Mouse (Mus musculus) hindbrain, embryonic 13.5 days (tissue): ENCODE results near the gene Zc3h12d. TPM values are rescaled to one million over a fixed set of nuclear protein-coding genes. Genes with fewer than 3 reads are reported as not detected.

Experiments
- ATAC-seq: fragments of 200-750 bp; cut with Nextera tagmentation; 2 replicates; pipeline ENCODE4 v1.8.0; 2017; ENCODE audit warnings: moderate TSS enrichment; ENCODE audit not compliant: low FRiP score
- H3K27ac ChIP-seq: fragments of 300-500 bp; sonication (generic); 2 replicates; pipeline ENCODE4 v1.5.1; 2015; ENCODE audit warnings: inconsistent platforms, mild to moderate bottlenecking, moderate library complexity
- H3K27me3 ChIP-seq: fragments of 300-500 bp; sonication (generic); 2 replicates; pipeline ENCODE4 v1.6.1; 2015; ENCODE audit warnings: mild to moderate bottlenecking, inconsistent platforms
- H3K36me3 ChIP-seq: fragments of 300-500 bp; sonication (generic); 2 replicates; pipeline ENCODE4 v1.6.1; 2015; ENCODE audit warnings: mild to moderate bottlenecking, inconsistent platforms
- H3K4me1 ChIP-seq: fragments of 300-500 bp; sonication (generic); replicated peaks from 2 replicates; pipeline ENCODE4 v1.6.1; 2015; ENCODE audit warnings: inconsistent platforms
- H3K4me2 ChIP-seq: fragments of 300-500 bp; sonication (generic); 2 replicates; pipeline ENCODE4 v1.6.1; 2015; ENCODE audit warnings: inconsistent platforms, mild to moderate bottlenecking, moderate library complexity
- H3K4me3 ChIP-seq: fragments of 300-500 bp; sonication (generic); 2 replicates; pipeline ENCODE4 v1.5.1; 2015; ENCODE audit warnings: mild to moderate bottlenecking, inconsistent platforms
- H3K9ac ChIP-seq: fragments of 300-500 bp; sonication (generic); 2 replicates; pipeline ENCODE4 v1.6.1; 2015; ENCODE audit warnings: mild to moderate bottlenecking, inconsistent platforms
- H3K9me3 ChIP-seq: fragments of 300-500 bp; sonication (generic); 2 replicates; pipeline ENCODE4 v1.6.1; 2016; ENCODE audit warnings: inconsistent platforms
- WGBS: fragments of 180-500 bp; shearing (Covaris S2); methylation state at CpG from one replicate; pipeline ENCODE4 v1.1.7; 2015; 5-methylcytosine and 5-hydroxymethylcytosine counted together
- polyA plus RNA-seq: library from polyadenylated mRNA; unstranded; fragments of >200 nt; fragmentation: Nextera tagmentation; extraction: Ambion mirVana; gene quantifications from 2 replicates; pipeline ENCODE4 v1.2.1, GENCODE M21; 2015

The Zc3h12d gene
- polyA plus RNA-seq, 1 experiment from 2014 or later, result 0.18 TPM

DNA sequence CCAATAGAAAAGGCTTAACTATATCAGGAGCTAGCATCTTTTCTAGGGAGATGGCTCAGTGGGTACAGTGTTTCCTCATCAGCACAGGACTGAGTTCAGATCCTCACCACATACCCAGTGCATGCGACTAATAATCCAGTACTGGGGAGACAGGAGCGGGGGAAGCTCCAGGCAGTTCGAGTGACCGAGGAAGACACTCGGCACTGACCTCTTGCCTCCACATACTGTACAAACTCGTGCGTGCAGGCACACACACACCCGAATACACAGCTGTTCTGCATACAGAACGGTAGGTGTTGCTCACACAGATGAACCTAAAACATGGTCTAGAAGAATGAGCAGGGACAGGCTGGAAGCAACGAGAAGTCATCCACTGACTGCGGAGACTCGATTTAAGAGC, 10.3 kb upstream of the Zc3h12d start:
- Histone ChIP-seq H3K9me3 (no peaks in the 10 kb centered on the region), H3K4me2 (no peak overlapping the region), H3K9ac (no peak overlapping the region), H3K4me3 (no peak overlapping the region), H3K4me1 (no peaks in the 10 kb centered on the region), H3K27ac (no peak overlapping the region), H3K27me3 (no peaks in the 10 kb centered on the region), H3K36me3 (peaks cover 63% of the 10 kb centered on the region)
- 95% methylated on average over 12 of the region's 12 CpGs for WGBS
- no peak for ATAC-seq

DNA sequence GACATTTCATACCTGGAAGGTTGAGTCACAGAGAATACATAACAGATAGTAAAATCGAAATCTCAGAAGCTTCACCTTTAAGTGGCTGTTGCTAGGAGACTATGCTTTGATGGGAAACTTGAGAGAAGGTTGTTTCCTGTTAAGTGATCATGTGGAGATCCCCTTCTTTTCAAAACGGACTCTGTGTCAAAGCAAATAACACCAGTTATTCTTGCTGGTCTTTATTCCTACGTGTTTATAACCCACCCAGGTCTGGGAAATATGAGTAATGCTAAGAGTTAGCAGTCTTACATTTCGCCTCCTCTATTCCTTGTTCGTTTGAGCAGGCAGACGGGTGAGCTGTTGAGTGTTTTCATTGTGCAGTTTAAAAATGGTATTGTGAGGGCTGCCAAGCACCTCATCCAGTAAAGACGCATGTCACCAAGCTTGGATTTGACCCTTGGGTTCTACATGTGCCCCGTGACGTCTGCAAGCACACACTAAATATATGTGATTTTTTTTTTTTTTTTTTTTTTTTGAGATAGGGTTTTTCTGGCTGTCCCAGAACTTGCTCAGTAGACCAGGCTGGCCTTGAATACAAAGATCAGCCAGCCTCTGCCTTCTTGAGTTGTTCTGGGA, 7.5 kb upstream of the Zc3h12d start:
- H3K9ac ChIP-seq, result no peak overlapping the region
- no peak overlapping the region for H3K4me3 ChIP-seq
- peaks cover 45% of the 10 kb centered on the region for H3K36me3 ChIP-seq
- no peaks in the 10 kb centered on the region for H3K9me3 ChIP-seq
- no peak overlapping the region for H3K4me2 ChIP-seq
- no peak for ATAC-seq
- H3K4me1 ChIP-seq, result no peaks in the 10 kb centered on the region
- WGBS, result 89% methylated on average over 9 of the region's 9 CpGs
- no peaks in the 10 kb centered on the region for H3K27me3 ChIP-seq
- no peak overlapping the region for H3K27ac ChIP-seq

DNA sequence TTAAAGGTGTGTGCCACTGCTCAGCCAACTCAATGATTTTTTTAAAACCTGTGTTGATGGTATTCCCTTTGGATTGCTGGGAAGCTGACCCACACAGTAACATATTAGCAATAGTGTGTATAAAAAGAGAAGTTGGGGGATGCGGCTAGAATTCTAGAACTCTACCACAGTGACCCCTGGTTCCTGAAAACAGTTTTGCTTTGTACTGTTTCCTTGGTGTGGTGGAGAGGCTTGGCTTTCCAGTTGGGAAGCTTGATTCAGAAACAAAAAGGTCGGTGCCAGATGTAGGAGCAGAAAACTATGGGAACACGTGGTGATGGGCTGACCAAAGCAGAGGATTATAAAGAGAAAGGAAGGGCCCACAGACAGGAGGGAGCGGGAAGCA, 7.0 kb upstream of the Zc3h12d start:
- 93% methylated on average over 4 of the region's 4 CpGs for WGBS
- Histone ChIP-seq H3K4me3 (no peak overlapping the region), H3K27ac (no peak overlapping the region), H3K9me3 (no peaks in the 10 kb centered on the region), H3K27me3 (no peaks in the 10 kb centered on the region), H3K4me1 (no peaks in the 10 kb centered on the region), H3K4me2 (no peak overlapping the region), H3K36me3 (peaks cover 42% of the 10 kb centered on the region), H3K9ac (no peak overlapping the region)
- no peak for ATAC-seq

DNA sequence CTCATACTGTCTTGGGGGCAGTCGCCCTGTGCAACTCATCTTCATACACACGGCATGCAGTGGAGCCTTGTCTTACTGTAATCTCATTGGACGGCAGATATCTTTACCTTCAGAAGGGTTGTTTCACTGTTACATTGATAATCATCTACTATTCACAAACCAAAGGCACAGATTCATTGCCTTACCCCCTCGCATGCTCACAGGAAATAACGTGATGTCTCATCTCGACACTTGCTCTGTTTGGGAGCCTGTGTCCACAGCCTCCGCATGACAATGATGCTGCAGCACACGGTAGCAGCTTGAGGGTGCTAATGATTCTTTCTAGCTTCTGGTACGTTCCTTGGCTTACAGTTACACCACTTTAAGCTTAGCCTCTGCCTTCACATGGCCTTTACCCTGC, 6.2 kb upstream of the Zc3h12d start:
- no peaks in the 10 kb centered on the region for H3K27me3 ChIP-seq
- no peaks in the 10 kb centered on the region for H3K9me3 ChIP-seq
- H3K27ac ChIP-seq, result no peak overlapping the region
- no peaks in the 10 kb centered on the region for H3K4me1 ChIP-seq
- H3K36me3 ChIP-seq, result peaks cover 34% of the 10 kb centered on the region
- no peak overlapping the region for H3K4me2 ChIP-seq
- no peak for ATAC-seq
- H3K9ac ChIP-seq, result no peak overlapping the region
- no peak overlapping the region for H3K4me3 ChIP-seq
- WGBS, result 92% methylated on average over 9 of the region's 9 CpGs

DNA sequence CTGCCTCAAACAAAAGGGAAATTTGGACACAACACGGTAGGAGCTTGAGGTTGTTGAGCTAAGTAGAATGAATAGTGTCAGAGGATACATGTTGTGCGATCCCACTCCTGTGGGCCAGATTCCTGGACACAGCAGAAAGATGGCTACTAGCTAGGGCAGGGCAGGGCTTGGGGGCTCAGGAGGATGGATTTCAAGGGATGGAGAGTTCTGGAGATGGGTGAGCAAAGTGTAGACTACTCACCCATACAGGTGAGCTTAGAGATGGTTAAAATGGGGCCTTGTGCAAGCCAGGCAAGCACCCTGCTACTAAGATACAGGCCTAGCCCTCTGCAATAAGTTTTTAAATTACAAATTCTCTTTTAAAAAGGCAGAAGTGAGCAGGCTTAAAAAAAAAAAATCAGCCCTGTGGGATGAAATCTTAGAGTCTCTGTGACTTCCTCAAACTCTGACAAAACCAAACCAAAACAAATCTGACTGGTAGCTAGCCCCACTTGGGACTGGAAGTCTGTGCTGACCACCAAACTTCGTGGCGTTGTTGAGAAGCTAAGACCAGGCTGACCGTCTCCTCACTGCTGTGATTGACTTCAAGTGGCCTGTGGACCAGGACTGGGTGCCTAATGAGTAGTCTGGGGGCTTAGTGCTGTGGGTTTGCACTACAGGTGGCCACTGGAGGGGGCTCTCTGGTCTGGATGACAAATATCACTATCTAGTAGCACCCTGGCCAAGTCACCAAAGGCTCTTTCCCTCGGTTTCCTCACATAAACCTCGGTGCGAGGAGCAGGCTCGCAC, 1.3 kb downstream of the Zc3h12d start:
- no peak overlapping the region for H3K4me3 ChIP-seq
- H3K9me3 ChIP-seq, result no peaks in the 10 kb centered on the region
- WGBS, result 86% methylated on average over 9 of the region's 9 CpGs
- ATAC-seq, result no peak
- no peaks in the 10 kb centered on the region for H3K27me3 ChIP-seq
- peaks cover 11% of the 10 kb centered on the region for H3K4me1 ChIP-seq
- H3K4me2 ChIP-seq, result no peak overlapping the region
- no peak overlapping the region for H3K27ac ChIP-seq
- H3K36me3 ChIP-seq, result no peaks in the 10 kb centered on the region
- no peak overlapping the region for H3K9ac ChIP-seq

DNA sequence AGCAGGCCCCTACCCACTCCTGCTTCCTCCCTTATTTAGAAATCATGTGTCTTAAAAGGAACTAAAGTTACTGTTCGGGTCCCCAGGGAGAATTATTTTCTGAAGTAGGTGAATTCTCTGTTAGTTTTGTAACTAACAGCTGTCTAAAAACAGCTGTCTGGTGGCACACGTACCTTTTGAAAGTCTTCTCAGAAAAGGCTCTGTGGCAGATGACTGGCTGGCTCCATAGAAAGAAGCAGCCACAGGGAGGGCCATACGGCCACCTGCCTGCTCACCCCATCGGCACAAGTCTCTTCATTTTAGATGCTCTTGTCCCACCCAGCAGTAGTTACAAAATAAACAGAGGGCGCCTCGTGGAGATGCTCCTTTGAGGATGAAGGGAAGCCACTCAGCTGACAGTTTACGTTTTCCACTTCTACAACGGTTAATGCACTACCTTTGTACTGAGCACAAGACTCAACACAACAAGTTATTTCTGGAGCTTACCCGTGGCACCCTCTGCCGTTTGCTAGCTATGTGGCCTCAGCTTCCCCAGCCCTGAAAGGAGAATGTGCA, 2.5 kb downstream of the Zc3h12d start:
- H3K27me3 ChIP-seq, result no peaks in the 10 kb centered on the region
- no peak overlapping the region for H3K4me2 ChIP-seq
- WGBS, result 77% methylated on average over 10 of the region's 10 CpGs
- H3K4me3 ChIP-seq, result no peak overlapping the region
- H3K27ac ChIP-seq, result no peak overlapping the region
- no peak for ATAC-seq
- H3K9ac ChIP-seq, result no peak overlapping the region
- peaks cover 11% of the 10 kb centered on the region for H3K4me1 ChIP-seq
- H3K9me3 ChIP-seq, result no peaks in the 10 kb centered on the region
- H3K36me3 ChIP-seq, result no peaks in the 10 kb centered on the region

DNA sequence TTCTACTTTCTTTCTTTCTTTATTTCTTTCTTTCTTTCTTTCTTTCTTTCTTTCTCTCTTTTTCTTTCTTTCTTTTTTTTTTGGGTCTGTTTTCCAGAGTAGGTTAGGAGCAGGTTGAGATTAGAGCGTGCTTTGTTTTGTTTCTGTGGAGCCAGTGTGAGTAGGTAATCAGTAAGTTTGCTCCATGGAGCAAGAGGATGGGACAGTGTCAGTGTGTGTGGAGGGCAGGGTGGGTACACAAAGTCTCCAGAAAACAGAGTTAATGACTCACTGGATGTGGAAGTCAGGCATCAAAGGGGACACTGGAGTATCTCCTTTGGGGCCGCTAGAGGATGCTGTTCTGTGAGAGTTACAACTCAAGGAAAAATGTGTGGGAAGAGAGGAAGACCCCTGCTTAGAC, 4.6 kb downstream of the Zc3h12d start:
- peaks cover 8% of the 10 kb centered on the region for H3K4me1 ChIP-seq
- H3K27ac ChIP-seq, result no peak overlapping the region
- ATAC-seq, result no peak
- H3K4me2 ChIP-seq, result no peak overlapping the region
- no peak overlapping the region for H3K9ac ChIP-seq
- H3K4me3 ChIP-seq, result no peak overlapping the region
- H3K9me3 ChIP-seq, result no peaks in the 10 kb centered on the region
- no peaks in the 10 kb centered on the region for H3K27me3 ChIP-seq
- 77% methylated on average over 2 of the region's 2 CpGs for WGBS
- H3K36me3 ChIP-seq, result no peaks in the 10 kb centered on the region

DNA sequence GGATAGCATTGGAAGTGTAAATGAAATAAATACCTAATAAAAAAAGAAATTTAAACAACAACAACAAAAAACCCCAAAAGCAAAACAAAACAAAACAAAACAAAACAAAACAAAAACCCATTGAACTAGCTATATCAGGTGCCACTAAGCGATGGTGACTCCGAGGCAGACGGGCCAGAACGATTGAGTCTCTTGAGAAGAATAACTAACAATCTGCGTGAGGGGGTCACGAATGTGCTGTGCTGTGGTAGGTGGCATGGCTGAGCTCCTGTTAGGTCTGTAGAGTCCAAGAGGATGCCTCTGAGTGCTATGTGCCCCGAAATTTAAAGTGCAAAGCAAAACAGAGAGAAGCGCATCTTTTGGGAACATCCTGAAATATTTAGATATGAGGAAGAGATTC, 5.2 kb downstream of the Zc3h12d start:
- Histone ChIP-seq H3K36me3 (no peaks in the 10 kb centered on the region), H3K27ac (no peak overlapping the region), H3K4me2 (no peak overlapping the region), H3K27me3 (no peaks in the 10 kb centered on the region), H3K4me3 (no peak overlapping the region), H3K9me3 (no peaks in the 10 kb centered on the region), H3K9ac (no peak overlapping the region), H3K4me1 (peaks cover 3% of the 10 kb centered on the region)
- ATAC-seq, result no peak
- WGBS, result 93% methylated on average over 8 of the region's 8 CpGs

DNA sequence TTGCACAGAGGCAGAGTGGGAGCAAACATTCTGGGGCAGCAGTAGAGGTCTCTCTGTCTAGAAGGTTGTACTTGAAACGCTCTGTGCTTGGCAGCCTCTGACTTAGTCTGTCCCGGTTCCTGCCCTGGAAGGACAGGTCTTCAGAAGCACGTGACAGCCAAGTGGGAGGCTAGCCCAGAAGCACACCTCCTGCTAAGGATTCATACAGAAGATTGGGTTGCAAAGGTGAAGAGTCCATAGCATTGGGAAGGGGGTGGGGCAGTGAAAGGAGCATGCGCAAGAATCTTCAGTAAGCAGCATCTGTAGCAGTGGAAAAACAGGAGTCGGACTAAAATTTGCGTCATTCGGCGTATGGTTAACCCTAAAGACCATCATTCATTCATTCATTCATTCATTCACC, 5.8 kb downstream of the Zc3h12d start:
- Histone ChIP-seq H3K4me1 (no peaks in the 10 kb centered on the region), H3K36me3 (no peaks in the 10 kb centered on the region), H3K27ac (no peak overlapping the region), H3K27me3 (no peaks in the 10 kb centered on the region), H3K4me3 (no peak overlapping the region), H3K9ac (no peak overlapping the region), H3K4me2 (no peak overlapping the region), H3K9me3 (no peaks in the 10 kb centered on the region)
- WGBS, result 94% methylated on average over 8 of the region's 8 CpGs
- no peak for ATAC-seq

DNA sequence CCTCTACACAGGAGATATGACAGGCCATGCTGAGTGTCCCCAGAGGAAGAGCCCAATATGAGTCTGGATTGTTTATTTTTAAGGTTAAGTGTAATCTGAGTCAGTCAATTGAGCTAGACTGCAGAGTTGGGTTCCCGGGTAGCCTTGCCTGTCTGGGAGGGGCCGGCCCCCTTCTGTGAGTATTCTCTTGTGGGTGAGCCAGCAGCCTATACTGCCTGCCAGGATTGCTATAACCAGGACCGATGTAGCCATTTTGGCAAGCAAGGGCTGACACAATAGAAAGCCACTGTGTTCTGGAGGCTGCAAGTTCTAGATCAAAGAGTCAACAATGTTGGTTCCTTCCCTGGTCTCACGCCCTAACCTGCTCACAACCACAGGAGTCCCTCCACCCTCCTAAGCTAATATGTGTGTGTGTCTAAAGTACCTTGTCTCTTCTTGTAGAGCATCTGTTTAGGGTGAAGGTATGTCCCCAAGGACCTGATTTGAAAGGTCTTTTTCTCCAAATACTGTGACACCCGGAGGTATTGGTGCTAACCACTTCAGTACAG, 6.7 kb downstream of the Zc3h12d start:
- 93% methylated on average over 5 of the region's 5 CpGs for WGBS
- Histone ChIP-seq H3K36me3 (no peaks in the 10 kb centered on the region), H3K27ac (no peak overlapping the region), H3K9me3 (no peaks in the 10 kb centered on the region), H3K4me3 (no peak overlapping the region), H3K9ac (no peak overlapping the region), H3K27me3 (no peaks in the 10 kb centered on the region), H3K4me2 (no peak overlapping the region), H3K4me1 (no peaks in the 10 kb centered on the region)
- ATAC-seq, result no peak

DNA sequence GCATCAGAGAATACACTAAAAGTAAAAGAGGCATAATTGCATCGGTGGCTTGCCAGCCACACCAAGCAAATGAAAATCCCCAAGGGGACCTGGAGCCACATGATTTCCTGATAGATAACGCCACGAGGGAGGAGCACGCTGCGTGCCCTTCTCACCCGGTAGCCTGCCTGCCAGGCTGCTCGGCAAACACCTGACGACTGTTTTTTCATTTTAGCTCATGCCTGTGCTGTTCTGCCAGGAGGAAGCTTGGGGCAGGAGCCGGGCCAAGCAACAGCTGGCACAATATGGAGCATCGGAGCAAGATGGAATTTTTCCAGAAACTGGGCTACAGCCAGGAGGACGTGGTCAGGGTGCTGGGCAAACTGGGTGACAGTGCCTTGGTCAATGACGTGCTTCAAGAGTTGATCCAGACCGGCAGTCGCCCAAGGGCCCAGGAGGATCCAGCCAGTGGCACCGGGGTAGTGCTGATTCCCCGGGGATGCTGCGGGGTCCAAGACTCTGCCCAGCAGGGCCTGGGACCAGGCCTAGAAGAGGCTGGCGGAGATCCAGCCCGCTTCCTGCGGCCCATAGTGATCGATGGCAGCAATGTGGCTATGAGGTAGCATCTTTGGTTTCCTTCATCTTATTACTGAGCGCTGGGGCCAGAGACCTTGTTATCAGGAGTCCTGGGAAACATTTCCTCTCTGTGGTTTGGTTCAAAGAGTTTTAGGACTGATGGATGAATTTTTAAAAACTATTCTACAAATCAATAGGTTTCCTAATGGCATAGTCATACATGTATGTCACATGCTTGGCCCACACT, 7.5 kb downstream of the Zc3h12d start:
- no peak overlapping the region for H3K9ac ChIP-seq

DNA sequence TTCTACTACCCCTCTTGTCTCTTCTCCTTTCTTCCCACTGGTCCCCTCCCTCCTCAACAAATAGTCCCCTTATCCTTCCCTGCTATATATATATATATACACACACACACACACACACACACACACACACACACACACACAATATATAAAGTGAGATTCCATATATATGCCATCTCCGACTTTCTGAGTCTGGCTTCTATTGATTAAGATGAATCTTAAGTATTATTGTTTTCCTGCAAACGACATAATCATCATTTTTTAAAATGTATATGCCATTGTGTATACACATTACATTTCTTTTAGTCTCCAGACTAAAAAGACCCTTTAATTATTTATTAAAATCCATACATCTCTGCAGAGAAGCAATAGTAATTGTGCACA, 8.1 kb downstream of the Zc3h12d start:
- Histone ChIP-seq H3K27ac (no peak overlapping the region), H3K9ac (no peak overlapping the region), H3K4me2 (no peak overlapping the region), H3K4me3 (no peak overlapping the region), H3K36me3 (no peaks in the 10 kb centered on the region), H3K27me3 (no peaks in the 10 kb centered on the region), H3K9me3 (no peaks in the 10 kb centered on the region), H3K4me1 (no peaks in the 10 kb centered on the region)
- ATAC-seq, result no peak
- 88% methylated on average over 2 of the region's 2 CpGs for WGBS

More for the DNA sequence above, 7.5 kb downstream of the Zc3h12d start:
- no peaks in the 10 kb centered on the region for H3K36me3 ChIP-seq
- no peaks in the 10 kb centered on the region for H3K4me1 ChIP-seq
- H3K27ac ChIP-seq, result no peak overlapping the region
- H3K4me2 ChIP-seq, result no peak overlapping the region
- no peaks in the 10 kb centered on the region for H3K9me3 ChIP-seq
- no peak for ATAC-seq
- 85% methylated on average over 22 of the region's 22 CpGs for WGBS
- no peaks in the 10 kb centered on the region for H3K27me3 ChIP-seq
- no peak overlapping the region for H3K4me3 ChIP-seq
